Mouse (Mus musculus): ENCODE results near the gene Foxred2. TPM values are rescaled to one million over a fixed set of nuclear protein-coding genes. Genes with fewer than 3 reads are reported as not detected.
A peak's percentile ranks its signal among the peaks of the same experiment; 100 is the strongest.

Foxred2 gene
- polyA plus RNA-seq, 1 experiment: 10.9 TPM

GRCm38 (mm10) chr15:77919441-77919840 lies 37.1 kb downstream of the Foxred2 start:
- Histone ChIP-seq H3K9ac (ENCODE audit: low read depth, poor library complexity, severe bottlenecking) (no peak overlapping the region), H3K27me3 (ENCODE audit: control insufficient read depth, insufficient read depth, low read length, poor library complexity, severe bottlenecking) (no peaks in the 10 kb centered on the region), H3K4me1 (ENCODE audit: control insufficient read depth, insufficient read depth, low read length) (no peaks in the 10 kb centered on the region), H3K9me3 (replicated peaks; ENCODE audit: control insufficient read depth, insufficient read depth, low read length, poor library complexity, severe bottlenecking) (no peaks in the 10 kb centered on the region), H3K4me3 (ENCODE audit: low read depth, low read length) (no peak overlapping the region), H3K27ac (ENCODE audit: insufficient read depth, low read length) (no peak overlapping the region), H3K36me3 (ENCODE audit: control insufficient read depth, insufficient read depth, low read length, poor library complexity, severe bottlenecking) (peaks cover 31% of the 10 kb centered on the region)
- TF ChIP-seq POLR2A (IDR thresholded peaks at IDR 0.05; ENCODE audit: insufficient read depth, low read length) (no peak), EP300 (IDR thresholded peaks at IDR 0.05; ENCODE audit: insufficient read depth, low read depth, low read length) (no peak), CTCF (IDR thresholded peaks at IDR 0.05; ENCODE audit: low read depth, low read length) (no peak)

- Histone ChIP-seq H3K9ac (ENCODE audit: low read depth, poor library complexity, severe bottlenecking) (no peak overlapping the region), H3K27me3 (ENCODE audit: control insufficient read depth, insufficient read depth, low read length, poor library complexity, severe bottlenecking) (no peaks in the 10 kb centered on the region), H3K9me3 (replicated peaks; ENCODE audit: control insufficient read depth, insufficient read depth, low read length, poor library complexity, severe bottlenecking) (no peaks in the 10 kb centered on the region), H3K36me3 (ENCODE audit: control insufficient read depth, insufficient read depth, low read length, poor library complexity, severe bottlenecking) (peaks cover 14% of the 10 kb centered on the region), H3K4me3 (ENCODE audit: low read depth, low read length) (no peak overlapping the region), H3K27ac (ENCODE audit: insufficient read depth, low read length) (no peak overlapping the region), H3K4me1 (ENCODE audit: control insufficient read depth, insufficient read depth, low read length) (peaks cover 5% of the 10 kb centered on the region)
- TF ChIP-seq POLR2A (IDR thresholded peaks at IDR 0.05; ENCODE audit: insufficient read depth, low read length): no peak
- peak; percentile 89 for TF ChIP-seq CTCF (IDR thresholded peaks at IDR 0.05; ENCODE audit: low read depth, low read length)
Measured at GRCm38 (mm10) chr15:77916851-77917544, 39.5 kb downstream of the Foxred2 start.

- H3K9me3 ChIP-seq (replicated peaks; ENCODE audit: control insufficient read depth, insufficient read depth, low read length, poor library complexity, severe bottlenecking): no peaks in the 10 kb centered on the region
- TF ChIP-seq POLR2A (IDR thresholded peaks at IDR 0.05; ENCODE audit: insufficient read depth, low read length) (no peak), EP300 (IDR thresholded peaks at IDR 0.05; ENCODE audit: insufficient read depth, low read depth, low read length) (no peak), CTCF (IDR thresholded peaks at IDR 0.05; ENCODE audit: low read depth, low read length) (no peak)
- H3K27me3 ChIP-seq (ENCODE audit: control insufficient read depth, insufficient read depth, low read length, poor library complexity, severe bottlenecking): no peaks in the 10 kb centered on the region
- no peak overlapping the region for H3K4me3 ChIP-seq (ENCODE audit: low read depth, low read length)
- no peak overlapping the region for H3K9ac ChIP-seq (ENCODE audit: low read depth, poor library complexity, severe bottlenecking)
- H3K4me1 ChIP-seq (ENCODE audit: control insufficient read depth, insufficient read depth, low read length): peaks cover 11% of the 10 kb centered on the region
- H3K27ac ChIP-seq (ENCODE audit: insufficient read depth, low read length): no peak overlapping the region
- peaks cover 3% of the 10 kb centered on the region for H3K36me3 ChIP-seq (ENCODE audit: control insufficient read depth, insufficient read depth, low read length, poor library complexity, severe bottlenecking)
Measured at GRCm38 (mm10) chr15:77915287-77915686, 41.2 kb downstream of the Foxred2 start.

GRCm38 (mm10) chr15:77914507-77914906 lies 42.0 kb downstream of the Foxred2 start:
- no peaks in the 10 kb centered on the region for H3K9me3 ChIP-seq (replicated peaks; ENCODE audit: control insufficient read depth, insufficient read depth, low read length, poor library complexity, severe bottlenecking)
- H3K9ac ChIP-seq (ENCODE audit: low read depth, poor library complexity, severe bottlenecking): no peak overlapping the region
- H3K36me3 ChIP-seq (ENCODE audit: control insufficient read depth, insufficient read depth, low read length, poor library complexity, severe bottlenecking): peaks cover 3% of the 10 kb centered on the region
- peaks cover 14% of the 10 kb centered on the region for H3K4me1 ChIP-seq (ENCODE audit: control insufficient read depth, insufficient read depth, low read length)
- no peaks in the 10 kb centered on the region for H3K27me3 ChIP-seq (ENCODE audit: control insufficient read depth, insufficient read depth, low read length, poor library complexity, severe bottlenecking)
- H3K4me3 ChIP-seq (ENCODE audit: low read depth, low read length): no peak overlapping the region
- TF ChIP-seq CTCF (IDR thresholded peaks at IDR 0.05; ENCODE audit: low read depth, low read length) (no peak), POLR2A (IDR thresholded peaks at IDR 0.05; ENCODE audit: insufficient read depth, low read length) (no peak), EP300 (IDR thresholded peaks at IDR 0.05; ENCODE audit: insufficient read depth, low read depth, low read length) (no peak)
- no peak overlapping the region; the same call in 1 of the 2 replicates for H3K27ac ChIP-seq (ENCODE audit: insufficient read depth, low read length)

- Histone ChIP-seq H3K27me3 (ENCODE audit: control insufficient read depth, insufficient read depth, low read length, poor library complexity, severe bottlenecking) (no peaks in the 10 kb centered on the region), H3K27ac (ENCODE audit: insufficient read depth, low read length) (peak overlapping the region; percentile 78), H3K4me3 (ENCODE audit: low read depth, low read length) (no peak overlapping the region), H3K9me3 (replicated peaks; ENCODE audit: control insufficient read depth, insufficient read depth, low read length, poor library complexity, severe bottlenecking) (no peaks in the 10 kb centered on the region), H3K4me1 (ENCODE audit: control insufficient read depth, insufficient read depth, low read length) (peaks cover 16% of the 10 kb centered on the region), H3K9ac (ENCODE audit: low read depth, poor library complexity, severe bottlenecking) (no peak overlapping the region), H3K36me3 (ENCODE audit: control insufficient read depth, insufficient read depth, low read length, poor library complexity, severe bottlenecking) (peaks cover 3% of the 10 kb centered on the region)
- no peak for TF ChIP-seq EP300 (IDR thresholded peaks at IDR 0.05; ENCODE audit: insufficient read depth, low read depth, low read length)
- TF ChIP-seq CTCF (IDR thresholded peaks at IDR 0.05; ENCODE audit: low read depth, low read length): no peak
- TF ChIP-seq POLR2A (IDR thresholded peaks at IDR 0.05; ENCODE audit: insufficient read depth, low read length): no peak
Measured at GRCm38 (mm10) chr15:77913054-77913453, 43.5 kb downstream of the Foxred2 start.

GRCm38 (mm10) chr15:77912585-77912984 lies 43.9 kb downstream of the Foxred2 start:
- peak overlapping the region; percentile 78 for H3K27ac ChIP-seq (ENCODE audit: insufficient read depth, low read length)
- H3K36me3 ChIP-seq (ENCODE audit: control insufficient read depth, insufficient read depth, low read length, poor library complexity, severe bottlenecking): peaks cover 3% of the 10 kb centered on the region
- H3K9me3 ChIP-seq (replicated peaks; ENCODE audit: control insufficient read depth, insufficient read depth, low read length, poor library complexity, severe bottlenecking): no peaks in the 10 kb centered on the region
- no peak overlapping the region for H3K4me3 ChIP-seq (ENCODE audit: low read depth, low read length)
- TF ChIP-seq EP300 (IDR thresholded peaks at IDR 0.05; ENCODE audit: insufficient read depth, low read depth, low read length): peak; percentile 85
- TF ChIP-seq CTCF (IDR thresholded peaks at IDR 0.05; ENCODE audit: low read depth, low read length): no peak
- no peak overlapping the region for H3K9ac ChIP-seq (ENCODE audit: low read depth, poor library complexity, severe bottlenecking)
- no peaks in the 10 kb centered on the region for H3K27me3 ChIP-seq (ENCODE audit: control insufficient read depth, insufficient read depth, low read length, poor library complexity, severe bottlenecking)
- peaks cover 18% of the 10 kb centered on the region for H3K4me1 ChIP-seq (ENCODE audit: control insufficient read depth, insufficient read depth, low read length)

Data from ES-Bruce4 (cell line).